Mouse (Mus musculus) bone marrow macrophage, adult 2 months (primary cell): ENCODE results near the gene Saa1.

Experiments used
- CTCF ChIP-seq: IDR thresholded peaks from 2 replicates; pipeline ENCODE4 v1.5.1; 2012; ENCODE audit warnings: low read depth, mild to moderate bottlenecking, low read length, moderate library complexity
- POLR2A ChIP-seq: IDR thresholded peaks from 2 replicates; pipeline ENCODE4 v1.6.1; 2012; ENCODE audit warnings: mild to moderate bottlenecking, low read depth, low read length, borderline replicate concordance

GRCm38 (mm10) chr7:46715600-46715999, 27.2 kb downstream of the Saa1 start, which contains the start of gene Saa3:
- TF ChIP-seq POLR2A (no peak), CTCF (no peak)
